Mouse (Mus musculus) granulocyte monocyte progenitor cell, adult 5-6 weeks (primary cell): Measurements from ENCODE around the gene Hp1bp3. TPM values are rescaled to one million over a fixed set of nuclear protein-coding genes. Genes with fewer than 3 reads are reported as not detected.

ENCODE experiments used
- ATAC-seq: replicated peaks from 2 replicates; pipeline ENCODE4 v1.8.0; 2016; ENCODE audit warnings: mild to moderate bottlenecking, moderate TSS enrichment, inconsistent platforms; ENCODE audit not compliant: poor library complexity, severe bottlenecking
- total RNA-seq, 2 experiments: library from RNA; stranded (forward) in 1 of 2; stranded (reverse) in 1 of 2; fragments of 200-712, 200-1000 nt in 1 of 2; fragments of >200 nt in 1 of 2; fragmentation: Nextera tagmentation in 1 of 2; gene quantifications; 2 replicates each; pipeline ENCODE4 v1.2.3; 2014 to 2017

The Hp1bp3 gene
- total RNA-seq, 2 experiments from 2014 or later, result 218 to 221 TPM

- ATAC-seq, result no peak
Observed at GRCm38 (mm10) chr4:138292028-138292427, 75.9 kb downstream of the Hp1bp3 start.

GRCm38 (mm10) chr4:138293261-138293948 is 77.3 kb downstream of the Hp1bp3 start:
- ATAC-seq, result no peak

GRCm38 (mm10) chr4:138293949-138294550 is 78.0 kb downstream of the Hp1bp3 start:
- ATAC-seq, result no peak

Other genes starting within 250 kb of the Hp1bp3 start
- gene Eif4g3, start 223.3 kb upstream of the Hp1bp3 start, total RNA-seq (2014; fragmentation: Nextera tagmentation), result 67.7 and 72.3 TPM in 2 replicates
- 29.3 and 39.1 TPM in 2 replicates for gene Eif4g3, start 223.3 kb upstream of the Hp1bp3 start, total RNA-seq (2017)
- 29.1 and 42.7 TPM in 2 replicates for gene Sh2d5, start 34.1 kb downstream of the Hp1bp3 start, total RNA-seq (2014; fragmentation: Nextera tagmentation)
- 18.8 and 27.7 TPM in 2 replicates for gene Sh2d5, start 34.1 kb downstream of the Hp1bp3 start, total RNA-seq (2017)
- gene Kif17, start 34.1 kb downstream of the Hp1bp3 start, total RNA-seq (2014; fragmentation: Nextera tagmentation), result 8.1 and 10.6 TPM in 2 replicates
- gene Kif17, start 34.1 kb downstream of the Hp1bp3 start, total RNA-seq (2017), result 6.0 and 8.9 TPM in 2 replicates
- 318 and 319 TPM in 2 replicates for gene Ddost, start 88.4 kb downstream of the Hp1bp3 start, total RNA-seq (2014; fragmentation: Nextera tagmentation)
- gene Ddost, start 88.4 kb downstream of the Hp1bp3 start, total RNA-seq (2017), result 238 and 289 TPM in 2 replicates
- gene Pink1, start 110.0 kb downstream of the Hp1bp3 start, total RNA-seq (2014; fragmentation: Nextera tagmentation), result 30.2 and 30.9 TPM in 2 replicates
- gene Pink1, start 110.0 kb downstream of the Hp1bp3 start, total RNA-seq (2017), result 29.9 and 40.8 TPM in 2 replicates
- not detected in 2 replicates for gene Cda, start 151.7 kb downstream of the Hp1bp3 start, total RNA-seq (2014; fragmentation: Nextera tagmentation)
- not detected in 2 replicates for gene Cda, start 151.7 kb downstream of the Hp1bp3 start, total RNA-seq (2017)
- gene Fam43b, start 180.2 kb downstream of the Hp1bp3 start, total RNA-seq (2014; fragmentation: Nextera tagmentation), result not detected in 2 replicates
- gene Fam43b, start 180.2 kb downstream of the Hp1bp3 start, total RNA-seq (2017), result not detected in 2 replicates
- 7.4 and 10.1 TPM in 2 replicates for gene Mul1, start 218.4 kb downstream of the Hp1bp3 start, total RNA-seq (2014; fragmentation: Nextera tagmentation)
- gene Mul1, start 218.4 kb downstream of the Hp1bp3 start, total RNA-seq (2017), result 7.6 and 8.7 TPM in 2 replicates
- gene Camk2n1, start 238.0 kb downstream of the Hp1bp3 start, total RNA-seq (2014; fragmentation: Nextera tagmentation), result not detected in 2 replicates
- gene Camk2n1, start 238.0 kb downstream of the Hp1bp3 start, total RNA-seq (2017), result not detected in 2 replicates